Mouse (Mus musculus): ENCODE results near the gene Tnik. TPM values are rescaled to one million over a fixed set of nuclear protein-coding genes. Genes with fewer than 3 reads are reported as not detected.

Gene Tnik
- polyA plus RNA-seq, 1 experiment: 142 TPM

DNA sequence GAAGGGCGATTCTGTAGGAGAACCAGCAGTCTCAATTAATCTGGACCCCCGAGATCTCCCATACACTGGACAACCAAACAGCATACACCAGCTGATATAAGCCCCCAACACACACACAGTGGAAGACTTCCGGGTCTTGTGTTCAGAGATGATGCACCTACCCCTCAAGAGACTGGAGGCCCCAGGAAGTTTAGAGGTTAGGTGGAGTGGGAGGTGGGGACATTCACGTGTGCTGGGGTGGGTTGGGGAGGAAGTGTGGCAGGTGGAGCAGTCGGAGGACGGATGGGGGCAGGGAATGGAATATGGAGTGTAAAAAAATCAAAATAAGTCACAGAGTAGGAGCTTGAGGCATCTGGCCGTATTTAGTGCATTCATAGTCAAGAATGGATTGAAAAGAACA lies 7.3 kb upstream of the Tnik start:
- no peak overlapping the region for H3K27ac ChIP-seq (ENCODE audit: insufficient read depth, low read depth, low read length)
- WGBS: 94% methylated on average over 7 of the region's 7 CpGs
- no peak overlapping the region for H3K4me3 ChIP-seq (ENCODE audit: insufficient read depth, low read depth, low read length)
- H3K4me1 ChIP-seq (ENCODE audit: control insufficient read depth, insufficient read depth, low read length): no peaks in the 10 kb centered on the region
- TF ChIP-seq CTCF (IDR thresholded peaks at IDR 0.05; ENCODE audit: insufficient read depth, low read depth, low read length) (no peak), POLR2A (IDR thresholded peaks at IDR 0.05; ENCODE audit: insufficient read depth, low read depth, low read length) (no peak)

DNA sequence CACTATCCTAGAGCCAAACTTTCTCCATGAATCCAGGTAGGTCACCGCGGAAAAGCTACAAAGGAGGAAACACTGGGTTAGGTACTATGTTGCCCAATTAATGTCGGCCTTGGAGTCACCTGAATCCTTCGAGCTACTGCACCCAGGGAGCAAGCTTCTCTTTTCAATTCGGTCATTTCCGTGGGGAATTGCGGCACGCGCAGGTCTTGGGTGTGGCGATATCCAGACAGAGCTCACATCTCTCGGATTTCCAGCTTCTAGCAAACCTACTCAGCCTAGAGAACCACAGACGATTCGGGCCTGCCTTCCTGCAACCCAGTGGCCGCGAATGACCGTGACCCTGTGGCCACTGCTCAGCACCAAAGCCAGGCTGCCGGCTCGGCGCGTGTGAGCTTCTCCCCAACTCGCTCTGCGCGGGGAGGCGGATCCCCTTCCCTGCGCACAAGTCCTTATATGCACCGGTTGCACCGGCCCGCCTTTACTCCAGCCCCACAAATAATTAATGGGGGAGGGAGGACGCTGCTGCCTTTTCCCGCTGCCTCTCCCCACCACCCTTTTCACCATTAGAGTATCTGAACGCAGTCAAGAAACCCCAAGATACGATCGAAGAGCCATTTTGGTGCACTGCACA lies 528 bp upstream of the Tnik start:
- 2% methylated on average over 33 of the region's 33 CpGs for WGBS
- Histone ChIP-seq H3K4me3 (ENCODE audit: insufficient read depth, low read depth, low read length) (peak overlapping the region; percentile 98), H3K27ac (ENCODE audit: insufficient read depth, low read depth, low read length) (peak overlapping the region; percentile 47), H3K4me1 (ENCODE audit: control insufficient read depth, insufficient read depth, low read length) (peaks cover 10% of the 10 kb centered on the region)
- TF ChIP-seq CTCF (IDR thresholded peaks at IDR 0.05; ENCODE audit: insufficient read depth, low read depth, low read length): no peak
- peak; percentile 32; the same call in 1 of the 2 replicates for TF ChIP-seq POLR2A (IDR thresholded peaks at IDR 0.05; ENCODE audit: insufficient read depth, low read depth, low read length)

DNA sequence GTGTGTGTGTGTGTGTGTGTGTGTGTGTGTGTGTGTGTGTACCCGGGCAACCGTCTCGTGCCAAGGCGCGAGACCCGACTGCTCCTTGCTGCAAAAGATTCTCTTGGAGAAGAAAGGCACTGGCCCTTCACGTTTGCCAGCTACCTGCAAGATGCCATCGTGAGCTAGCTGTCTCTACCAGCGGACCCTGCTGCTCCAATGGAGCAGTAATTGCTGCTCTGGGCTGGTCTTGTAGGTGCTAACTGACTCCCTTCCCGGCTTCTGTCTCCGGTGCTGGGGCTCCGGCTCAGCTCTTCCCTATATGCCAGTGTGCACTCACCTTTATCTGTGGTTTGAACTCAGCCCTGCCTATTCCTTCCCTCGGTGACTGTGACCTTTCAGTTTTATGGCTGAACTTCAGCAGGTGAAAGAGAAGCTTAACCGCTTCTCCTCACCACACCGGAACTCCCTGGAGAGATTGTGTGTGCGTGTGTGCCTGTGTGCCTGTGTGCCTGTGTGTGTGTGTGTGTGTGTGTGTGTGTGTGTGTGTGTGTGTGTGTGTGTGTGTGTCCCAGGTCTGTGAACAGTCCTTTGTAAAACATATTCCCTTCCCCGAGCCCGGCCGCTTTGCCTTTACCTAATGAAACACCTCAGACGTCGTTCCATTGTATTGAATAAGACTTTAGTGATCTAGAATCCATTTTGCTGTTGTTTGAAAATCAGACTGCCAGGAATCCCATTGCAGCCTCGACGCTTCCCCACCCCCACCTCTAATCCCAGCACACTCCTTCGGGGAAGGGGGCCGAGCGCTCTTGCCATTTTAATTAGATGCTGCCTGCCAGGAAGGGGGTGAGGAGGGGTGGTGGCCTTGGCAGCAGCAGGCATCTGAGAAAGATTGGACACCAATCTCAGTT lies 1.2 kb downstream of the Tnik start:
- Histone ChIP-seq H3K4me1 (ENCODE audit: control insufficient read depth, insufficient read depth, low read length) (peaks cover 21% of the 10 kb centered on the region), H3K27ac (ENCODE audit: insufficient read depth, low read depth, low read length) (peak overlapping the region; percentile 100), H3K4me3 (ENCODE audit: insufficient read depth, low read depth, low read length) (peak overlapping the region; percentile 98)
- TF ChIP-seq POLR2A (IDR thresholded peaks at IDR 0.05; ENCODE audit: insufficient read depth, low read depth, low read length) (no peak), CTCF (IDR thresholded peaks at IDR 0.05; ENCODE audit: insufficient read depth, low read depth, low read length) (no peak)
- WGBS: under 1% methylated on average over 26 of the region's 26 CpGs

GRCm38 (mm10) chr3:28264841-28265150 lies 1.8 kb downstream of the Tnik start:
- no peak for TF ChIP-seq CTCF (IDR thresholded peaks at IDR 0.05; ENCODE audit: insufficient read depth, low read depth, low read length)
- TF ChIP-seq POLR2A (IDR thresholded peaks at IDR 0.05; ENCODE audit: insufficient read depth, low read depth, low read length): no peak
- Histone ChIP-seq H3K4me1 (ENCODE audit: control insufficient read depth, insufficient read depth, low read length) (peaks cover 21% of the 10 kb centered on the region), H3K4me3 (ENCODE audit: insufficient read depth, low read depth, low read length) (peak overlapping the region; percentile 98), H3K27ac (ENCODE audit: insufficient read depth, low read depth, low read length) (peak overlapping the region; percentile 100)
- 3% methylated on average over 5 of the region's 5 CpGs for WGBS

DNA sequence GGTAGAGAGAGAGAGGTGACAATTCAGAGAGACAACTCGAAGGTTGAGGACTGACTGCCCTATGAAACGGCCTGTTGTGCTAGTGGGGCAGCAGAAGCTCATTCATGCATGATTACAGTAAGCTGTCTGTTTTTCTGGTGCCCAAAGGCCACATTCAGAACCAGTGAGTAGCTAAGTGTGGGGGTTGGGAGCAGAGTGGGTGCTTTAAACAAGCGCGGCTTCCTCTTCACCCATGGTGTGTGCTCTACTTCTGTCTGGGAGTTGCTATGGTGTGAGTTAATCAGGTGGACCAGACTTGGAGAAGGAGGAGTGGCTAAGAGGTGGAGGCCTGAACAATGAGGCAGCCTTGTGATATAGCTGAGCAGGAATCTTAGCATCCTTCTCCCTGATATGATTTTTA lies 2.2 kb downstream of the Tnik start:
- peak overlapping the region; percentile 98 for H3K4me3 ChIP-seq (ENCODE audit: insufficient read depth, low read depth, low read length)
- peak overlapping the region; percentile 100 for H3K27ac ChIP-seq (ENCODE audit: insufficient read depth, low read depth, low read length)
- TF ChIP-seq POLR2A (IDR thresholded peaks at IDR 0.05; ENCODE audit: insufficient read depth, low read depth, low read length) (no peak), CTCF (IDR thresholded peaks at IDR 0.05; ENCODE audit: insufficient read depth, low read depth, low read length) (no peak)
- H3K4me1 ChIP-seq (ENCODE audit: control insufficient read depth, insufficient read depth, low read length): peaks cover 21% of the 10 kb centered on the region
- 9% methylated on average over 4 of the region's 4 CpGs for WGBS

DNA sequence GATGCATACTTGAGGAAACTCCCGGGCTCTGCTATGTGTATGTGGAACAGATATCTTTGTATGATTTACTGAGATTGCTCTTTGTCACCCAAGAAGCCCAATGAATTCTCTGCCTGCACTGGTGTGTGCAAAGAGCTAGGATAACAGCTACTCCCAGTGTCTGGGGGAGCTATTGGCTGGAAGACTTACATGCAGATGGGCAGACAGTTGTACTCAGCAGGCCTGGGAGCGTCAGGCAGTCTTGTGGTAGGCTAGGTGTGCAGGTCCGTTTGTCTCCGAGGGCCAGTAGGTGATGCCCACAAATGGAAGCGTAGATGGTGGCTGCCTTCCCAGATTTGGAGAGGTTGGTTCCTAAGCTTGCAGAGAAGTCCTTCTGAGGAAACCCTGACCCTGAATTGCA lies 2.6 kb downstream of the Tnik start:
- 26% methylated on average over 5 of the region's 5 CpGs for WGBS
- peaks cover 21% of the 10 kb centered on the region for H3K4me1 ChIP-seq (ENCODE audit: control insufficient read depth, insufficient read depth, low read length)
- H3K4me3 ChIP-seq (ENCODE audit: insufficient read depth, low read depth, low read length): peak overlapping the region; percentile 98
- H3K27ac ChIP-seq (ENCODE audit: insufficient read depth, low read depth, low read length): peak overlapping the region; percentile 100; the same call in 1 of the 2 replicates
- TF ChIP-seq POLR2A (IDR thresholded peaks at IDR 0.05; ENCODE audit: insufficient read depth, low read depth, low read length) (no peak), CTCF (IDR thresholded peaks at IDR 0.05; ENCODE audit: insufficient read depth, low read depth, low read length) (no peak)

GRCm38 (mm10) chr3:28267211-28267610 lies 4.2 kb downstream of the Tnik start:
- WGBS: 60% methylated on average over 7 of the region's 7 CpGs
- H3K27ac ChIP-seq (ENCODE audit: insufficient read depth, low read depth, low read length): peak overlapping the region; percentile 20; the same call in 1 of the 2 replicates
- H3K4me1 ChIP-seq (ENCODE audit: control insufficient read depth, insufficient read depth, low read length): peaks cover 21% of the 10 kb centered on the region
- TF ChIP-seq POLR2A (IDR thresholded peaks at IDR 0.05; ENCODE audit: insufficient read depth, low read depth, low read length) (no peak), CTCF (IDR thresholded peaks at IDR 0.05; ENCODE audit: insufficient read depth, low read depth, low read length) (no peak)
- peak overlapping the region; percentile 6 for H3K4me3 ChIP-seq (ENCODE audit: insufficient read depth, low read depth, low read length)

DNA sequence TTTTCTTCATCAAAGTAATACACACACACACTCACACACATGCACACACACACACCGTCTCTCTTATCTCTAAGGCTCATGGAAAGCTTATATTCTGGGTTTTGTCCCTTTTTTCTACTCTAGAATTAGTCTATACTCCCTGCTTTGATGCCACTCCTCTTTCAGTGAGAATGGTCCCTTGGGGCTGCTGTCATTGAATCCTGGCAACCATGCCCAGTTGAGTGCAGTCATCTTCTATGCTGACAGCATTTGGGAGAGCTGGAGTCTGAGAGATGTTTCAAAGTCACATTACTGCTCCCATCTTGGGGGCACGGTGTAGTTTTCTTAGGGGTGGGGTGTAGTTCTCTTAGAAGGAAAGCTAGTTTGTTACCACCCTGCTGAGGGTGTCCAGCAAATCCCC lies 6.7 kb downstream of the Tnik start:
- 28% methylated on average over 2 of the region's 2 CpGs for WGBS
- Histone ChIP-seq H3K4me3 (ENCODE audit: insufficient read depth, low read depth, low read length) (no peak overlapping the region), H3K4me1 (ENCODE audit: control insufficient read depth, insufficient read depth, low read length) (peaks cover 19% of the 10 kb centered on the region), H3K27ac (ENCODE audit: insufficient read depth, low read depth, low read length) (no peak overlapping the region)
- TF ChIP-seq POLR2A (IDR thresholded peaks at IDR 0.05; ENCODE audit: insufficient read depth, low read depth, low read length): no peak
- TF ChIP-seq CTCF (IDR thresholded peaks at IDR 0.05; ENCODE audit: insufficient read depth, low read depth, low read length): no peak

- no peak for TF ChIP-seq POLR2A (IDR thresholded peaks at IDR 0.05; ENCODE audit: insufficient read depth, low read depth, low read length)
- no peak for TF ChIP-seq CTCF (IDR thresholded peaks at IDR 0.05; ENCODE audit: insufficient read depth, low read depth, low read length)
- Histone ChIP-seq H3K27ac (ENCODE audit: insufficient read depth, low read depth, low read length) (no peak overlapping the region), H3K4me1 (ENCODE audit: control insufficient read depth, insufficient read depth, low read length) (peaks cover 16% of the 10 kb centered on the region), H3K4me3 (ENCODE audit: insufficient read depth, low read depth, low read length) (no peak overlapping the region)
These were observed 8.9 kb downstream of the Tnik start for GRCm38 (mm10) chr3:28271884-28272283.

Measured in olfactory bulb, adult 2 months (tissue).